Mouse (Mus musculus): ENCODE measurements around the gene Ankrd31.

DNA sequence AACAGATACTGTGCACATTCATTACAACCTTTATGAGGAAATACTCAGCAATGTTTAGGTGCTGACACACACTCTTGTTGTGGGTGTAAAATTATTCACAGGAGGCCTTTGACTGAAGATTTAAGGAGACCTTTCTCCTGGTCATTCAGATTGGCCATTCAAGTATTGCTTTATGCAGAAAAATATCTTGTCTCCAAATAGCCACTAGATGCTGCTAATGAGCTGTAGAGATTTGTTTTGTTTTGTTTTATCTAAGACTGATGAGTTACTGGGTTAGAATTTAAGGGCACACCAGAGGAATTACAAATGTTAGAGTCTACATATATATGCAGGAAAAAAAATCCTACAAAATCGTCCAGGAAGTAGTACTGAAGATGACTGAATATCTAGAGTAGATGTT, 12.9 kb upstream of the Ankrd31 start:
- no peak for TF ChIP-seq POLR2A (IDR thresholded peaks at IDR 0.05; ENCODE audit: insufficient read depth, low read depth, low read length)
- peak; percentile 32 for TF ChIP-seq CTCF (IDR thresholded peaks at IDR 0.05)
- TF ChIP-seq EP300 (IDR thresholded peaks at IDR 0.05; ENCODE audit: insufficient read depth, low read depth, low read length): no peak

Measured in heart, adult 2 months (tissue).